Mouse (Mus musculus): Measurements from ENCODE around the gene Prkd3.

DNA sequence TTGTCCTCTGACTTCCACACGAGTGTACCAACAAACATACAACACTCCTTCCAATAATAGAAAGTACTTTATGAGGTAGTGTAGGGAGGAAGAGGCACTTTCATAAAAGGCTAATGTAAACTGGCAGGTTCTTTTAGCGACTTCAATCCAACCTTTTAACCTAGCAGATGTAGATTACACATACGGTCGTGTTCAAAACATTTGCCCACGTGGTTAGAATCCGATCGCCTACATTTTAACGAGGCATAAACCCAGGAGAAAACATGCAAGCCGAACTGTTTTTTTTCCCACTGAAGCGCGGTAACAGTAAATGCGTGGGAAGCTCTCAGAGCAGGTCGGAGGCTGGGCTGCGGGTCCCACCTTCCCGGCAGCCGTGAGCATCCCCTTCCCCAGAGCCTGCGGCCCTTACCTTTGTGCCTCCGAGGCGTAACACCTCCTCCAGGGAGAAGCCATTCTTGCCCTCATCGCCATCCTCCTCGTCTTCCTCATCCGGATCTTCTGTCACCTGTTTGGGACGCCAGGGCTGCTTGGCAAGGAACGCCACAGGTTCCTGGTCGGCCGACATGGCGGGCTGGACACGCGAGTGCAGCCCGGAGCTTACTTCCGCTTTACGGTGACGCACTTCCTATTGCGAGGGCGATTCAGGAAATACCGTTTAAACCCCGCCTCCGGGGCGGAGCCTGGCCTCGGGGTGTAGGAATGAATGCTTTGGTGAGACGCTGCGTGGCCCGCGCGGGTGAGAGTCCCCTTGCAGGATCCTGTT, 84.0 kb downstream of the Prkd3 start, which contains the start of the genes Cebpz and Ndufaf7:
- TF ChIP-seq EP300 (IDR thresholded peaks at IDR 0.05; ENCODE audit: low read depth) (no peak), CTCF (IDR thresholded peaks at IDR 0.05; ENCODE audit: low read depth) (no peak)

All from liver, postnatal 0 days (tissue).